Mouse (Mus musculus) lung, postnatal 0 days (tissue): ENCODE measurements at regions not wholly inside any gene's neighbourhood (a gene's known extent, or its start where the extent isn't known, plus 50 kb on each side); places are given as distances from the start of the nearest gene placed in this dataset.
A peak's percentile ranks its signal among the peaks of the same experiment; 100 is the strongest.

Experiments used
- ATAC-seq: fragments of 200-750 bp; cut with Nextera tagmentation; 2 replicates; pipeline ENCODE4 v1.8.0; 2017; ENCODE audit warnings: moderate library complexity
- DNase-seq: peaks from one replicate; pipeline ENCODE4 v3.0.0-alpha.2; 2016; ENCODE audit warnings: low spot score
- H3K27ac ChIP-seq: fragments of 300-500 bp; sonication (generic); 2 replicates; pipeline ENCODE4 v1.5.1; 2014; ENCODE audit warnings: antibody characterized with exemption, mild to moderate bottlenecking, low read length, mixed read lengths
- H3K27me3 ChIP-seq: fragments of 300-500 bp; sonication (generic); replicated peaks from 2 replicates; pipeline ENCODE4 v1.6.1; 2014; ENCODE audit warnings: low read length, mixed read lengths; ENCODE audit not compliant: insufficient read depth
- H3K36me3 ChIP-seq: fragments of 300-500 bp; sonication (generic); 2 replicates; pipeline ENCODE4 v1.6.1; 2014; ENCODE audit warnings: low read length, mixed read lengths; ENCODE audit not compliant: insufficient read depth
- H3K4me1 ChIP-seq: fragments of 300-500 bp; sonication (generic); 2 replicates; pipeline ENCODE4 v1.6.1; 2014; ENCODE audit warnings: antibody characterized with exemption, low read depth, low read length, mixed read lengths; ENCODE audit not compliant: insufficient read depth
- H3K4me2 ChIP-seq: fragments of 300-500 bp; sonication (generic); replicated peaks from 2 replicates; pipeline ENCODE4 v1.6.1; 2014; ENCODE audit warnings: low read depth, mild to moderate bottlenecking, low read length, moderate library complexity, mixed read lengths
- H3K4me3 ChIP-seq: fragments of 300-500 bp; sonication (generic); 2 replicates; pipeline ENCODE4 v1.5.1; 2014; ENCODE audit warnings: low read depth, low read length
- H3K9ac ChIP-seq: fragments of 300-500 bp; sonication (generic); replicated peaks from 2 replicates; pipeline ENCODE4 v1.6.1; 2014; ENCODE audit warnings: low read depth, mild to moderate bottlenecking
- H3K9me3 ChIP-seq: fragments of 300-500 bp; sonication (generic); 2 replicates; pipeline ENCODE4 v1.6.1; 2016; ENCODE audit warnings: low read length, mixed read lengths
- CTCF ChIP-seq: IDR thresholded peaks from 2 replicates; pipeline ENCODE4 v1.5.1; 2016; ENCODE audit warnings: antibody characterized with exemption, mild to moderate bottlenecking
- EP300 ChIP-seq: IDR thresholded peaks from 2 replicates; pipeline ENCODE4 v1.6.1; 2016; ENCODE audit warnings: antibody characterized with exemption, mild to moderate bottlenecking, control low read depth
- WGBS: fragments of 180-500 bp; shearing (Covaris S2); extraction: QIAGEN DNeasy Blood & Tissue Kit; methylation state at CpG from one replicate; pipeline ENCODE4 v1.1.7; 2014; 5-methylcytosine and 5-hydroxymethylcytosine counted together

DNA sequence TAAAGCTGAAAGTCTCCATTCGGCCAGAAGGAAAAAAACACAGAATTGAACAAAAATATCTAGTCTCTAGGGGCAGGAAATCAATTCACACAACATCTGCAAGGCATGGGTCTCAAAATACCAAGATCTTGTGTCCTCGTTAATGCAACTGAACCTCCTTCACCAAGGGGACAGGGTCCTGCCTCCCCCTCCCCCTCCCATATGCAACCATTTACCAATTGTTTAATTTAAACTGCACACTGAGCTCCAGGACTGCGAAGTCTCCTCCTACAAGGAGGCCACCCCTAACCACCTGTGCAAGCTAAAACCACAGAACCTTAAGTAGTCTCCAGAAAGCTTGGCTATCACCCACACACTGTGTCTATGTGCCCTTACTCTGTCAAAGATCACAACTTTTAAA lies 61.4 kb upstream of the Tln2 start:
- H3K27ac ChIP-seq = no peak overlapping the region
- no peaks in the 10 kb centered on the region for H3K36me3 ChIP-seq
- DNase-seq (no peak), ATAC-seq (no peak)
- no peak overlapping the region for H3K9ac ChIP-seq
- no peaks in the 10 kb centered on the region for H3K27me3 ChIP-seq
- 46% methylated on average over 3 of the region's 3 CpGs for WGBS
- no peaks in the 10 kb centered on the region for H3K4me1 ChIP-seq
- no peaks in the 10 kb centered on the region for H3K9me3 ChIP-seq
- no peak overlapping the region for H3K4me3 ChIP-seq
- H3K4me2 ChIP-seq = no peak overlapping the region
- no peak for TF ChIP-seq EP300
- no peak for TF ChIP-seq CTCF

DNA sequence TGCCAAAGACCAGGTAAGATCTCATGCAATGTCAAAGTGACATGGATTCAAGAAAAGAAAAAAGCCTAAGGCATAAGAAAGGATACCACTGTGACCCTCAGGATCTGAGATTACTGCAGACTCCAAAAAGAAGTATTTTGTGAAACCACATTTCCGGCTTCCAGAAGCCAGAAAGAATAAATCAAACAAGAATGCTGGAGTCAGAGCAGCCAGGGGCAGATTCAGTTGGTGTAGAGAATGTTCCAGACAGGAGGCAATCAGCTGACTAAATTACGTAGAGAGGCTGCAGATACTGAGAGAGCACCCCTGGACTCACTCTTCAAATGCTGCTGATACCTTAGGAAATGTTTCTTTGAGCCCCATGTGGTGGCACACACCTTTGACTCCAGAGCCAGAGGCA lies 67.7 kb upstream of the Tln2 start:
- H3K27ac ChIP-seq = no peak overlapping the region
- no peaks in the 10 kb centered on the region for H3K36me3 ChIP-seq
- peaks cover 17% of the 10 kb centered on the region for H3K27me3 ChIP-seq
- no peak for DNase-seq
- H3K9me3 ChIP-seq = no peaks in the 10 kb centered on the region
- TF ChIP-seq EP300 (no peak), CTCF (no peak)
- 72% methylated on average over 2 of the region's 2 CpGs for WGBS
- H3K4me1 ChIP-seq = peaks cover 2% of the 10 kb centered on the region; the same call in 1 of the 2 replicates
- no peak overlapping the region for H3K9ac ChIP-seq
- ATAC-seq = no peak
- no peak overlapping the region for H3K4me3 ChIP-seq
- H3K4me2 ChIP-seq = no peak overlapping the region

DNA sequence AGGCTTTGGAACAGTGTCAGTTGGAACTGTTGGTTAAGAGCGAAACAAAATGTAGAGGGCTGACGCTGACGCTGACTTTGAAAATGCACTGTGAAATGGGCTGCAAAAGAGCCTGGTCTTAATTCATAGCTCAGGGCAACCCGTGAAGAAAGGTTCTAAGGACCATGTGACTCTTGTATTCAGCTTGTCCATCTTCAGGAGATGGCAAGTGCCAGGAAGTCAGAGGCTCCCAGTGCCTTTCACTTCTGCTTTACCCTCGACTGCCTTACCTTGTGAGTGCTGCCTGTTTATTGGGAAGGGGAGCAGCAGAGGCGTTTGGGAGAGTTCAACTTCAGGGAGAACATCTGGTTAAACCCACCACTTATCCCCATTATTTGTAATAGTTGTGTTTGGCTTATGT lies 70.1 kb upstream of the Tln2 start:
- 11% methylated on average over 6 of the region's 6 CpGs for WGBS
- Histone ChIP-seq H3K4me2 (no peak overlapping the region), H3K9me3 (no peaks in the 10 kb centered on the region), H3K27ac (no peak overlapping the region), H3K9ac (no peak overlapping the region), H3K4me3 (no peak overlapping the region), H3K36me3 (no peaks in the 10 kb centered on the region), H3K4me1 (peaks cover 7% of the 10 kb centered on the region; the same call in 1 of the 2 replicates), H3K27me3 (peaks cover 21% of the 10 kb centered on the region)
- DNase-seq (no peak), ATAC-seq (no peak)
- TF ChIP-seq EP300 (no peak), CTCF (no peak)

DNA sequence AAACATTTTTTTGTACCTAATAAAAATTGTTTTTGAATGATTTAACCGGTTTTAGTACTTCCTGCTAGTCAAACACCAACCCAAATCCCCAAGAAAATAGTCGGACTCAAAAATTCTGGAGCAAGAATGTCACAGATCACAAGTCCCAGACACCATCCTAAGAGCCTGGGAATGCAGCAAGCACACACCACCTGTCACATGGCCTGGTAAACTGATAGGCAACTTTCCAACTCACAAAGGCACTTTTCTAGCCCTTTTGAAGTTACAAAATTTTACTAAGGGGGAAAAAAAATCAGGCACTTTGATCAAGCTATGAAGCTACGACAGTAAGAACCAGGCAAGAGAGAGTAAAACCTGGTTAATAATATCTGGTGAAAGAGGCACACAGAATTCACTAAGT lies 70.7 kb upstream of the Tln2 start:
- no peaks in the 10 kb centered on the region for H3K36me3 ChIP-seq
- 46% methylated on average over 3 of the region's 3 CpGs for WGBS
- DNase-seq (no peak), ATAC-seq (no peak)
- H3K4me3 ChIP-seq = no peak overlapping the region
- TF ChIP-seq CTCF = no peak
- TF ChIP-seq EP300 = no peak
- H3K4me2 ChIP-seq = no peak overlapping the region
- H3K4me1 ChIP-seq = peaks cover 7% of the 10 kb centered on the region; the same call in 1 of the 2 replicates
- H3K27me3 ChIP-seq = peaks cover 21% of the 10 kb centered on the region
- no peaks in the 10 kb centered on the region for H3K9me3 ChIP-seq
- H3K27ac ChIP-seq = no peak overlapping the region
- no peak overlapping the region for H3K9ac ChIP-seq

DNA sequence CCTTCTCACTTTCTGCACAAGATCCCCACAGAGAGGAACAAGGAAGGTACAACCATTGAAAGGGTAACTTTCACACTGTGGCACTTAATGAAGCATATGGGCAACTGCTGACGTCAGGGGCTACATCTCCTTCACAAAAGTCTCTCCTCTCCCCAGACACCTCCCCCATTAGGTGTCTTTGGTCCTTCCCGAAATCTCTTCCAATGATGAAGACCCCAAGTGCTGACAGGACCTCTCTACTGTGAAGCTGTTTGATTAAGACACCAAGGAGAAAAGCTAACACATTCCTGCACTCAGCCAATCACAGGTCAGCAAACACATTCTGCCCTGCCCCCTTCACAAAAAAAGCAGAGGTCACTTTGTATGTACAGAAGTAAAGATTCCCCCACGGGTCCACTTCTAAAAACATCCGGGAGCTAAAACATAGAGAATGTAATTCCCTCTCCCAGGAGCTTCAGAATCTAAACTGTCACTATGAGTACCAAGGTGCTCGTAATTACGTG lies 72.3 kb upstream of the Tln2 start:
- Histone ChIP-seq H3K27ac (no peak overlapping the region), H3K4me3 (no peak overlapping the region; the same call in 1 of the 2 replicates), H3K36me3 (no peaks in the 10 kb centered on the region), H3K27me3 (peaks cover 21% of the 10 kb centered on the region), H3K9ac (no peak overlapping the region), H3K4me2 (peak overlapping the region; percentile 96; the same call in 1 of the 2 replicates), H3K9me3 (no peaks in the 10 kb centered on the region), H3K4me1 (peaks cover 7% of the 10 kb centered on the region; the same call in 1 of the 2 replicates)
- DNase-seq = no peak
- no peak for ATAC-seq
- no peak for TF ChIP-seq EP300
- 7% methylated on average over 6 of the region's 6 CpGs for WGBS

DNA sequence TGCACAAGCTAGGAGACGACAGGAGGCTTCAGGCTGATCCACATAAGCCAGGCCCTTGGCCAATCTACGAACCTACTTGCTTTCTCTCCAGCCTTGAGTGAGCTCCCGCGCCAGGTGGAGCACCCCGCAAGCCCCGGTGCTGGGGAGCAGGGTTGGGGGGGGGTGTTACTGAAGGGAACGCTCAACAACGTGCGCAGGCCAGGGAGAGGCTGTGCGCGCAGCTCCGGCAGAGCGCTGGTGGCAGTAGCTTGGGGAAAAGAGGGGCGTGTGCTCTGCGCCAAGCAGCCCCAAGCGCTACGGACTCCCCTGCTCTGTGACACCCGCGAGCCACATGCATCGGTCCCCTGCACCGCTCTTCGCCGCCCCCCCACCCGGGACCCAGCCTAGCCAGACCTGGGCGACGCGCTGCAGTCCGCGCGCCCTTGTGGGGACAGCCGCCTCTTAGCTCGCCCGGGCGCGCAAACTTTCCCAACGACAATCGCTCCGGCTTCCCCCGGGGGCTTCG lies 73.1 kb upstream of the Tln2 start:
- Histone ChIP-seq H3K27me3 (peaks cover 21% of the 10 kb centered on the region), H3K9me3 (no peaks in the 10 kb centered on the region), H3K36me3 (no peaks in the 10 kb centered on the region), H3K4me2 (peak overlapping the region; percentile 96), H3K4me3 (peak overlapping the region; percentile 74), H3K4me1 (peaks cover 7% of the 10 kb centered on the region; the same call in 1 of the 2 replicates), H3K9ac (no peak overlapping the region; the same call in 1 of the 2 replicates), H3K27ac (no peak overlapping the region)
- no peak for TF ChIP-seq EP300
- no peak for TF ChIP-seq CTCF
- DNase-seq = peak; percentile 25
- WGBS = 0% methylated on average over 32 of the region's 40 CpGs
- ATAC-seq = peak; percentile 33
